Mouse (Mus musculus) regulatory T cell (primary cell): ENCODE data around the gene Igsf9b.

Source experiments
- in situ Hi-C: fragments of 300-600 bp; cut with MboI, MseI; formaldehyde crosslinking; loops from one replicate; pipeline ENCODE4 v1.15.1; 2025; ENCODE audit warnings: high pct_unique_total_duplicates

Igsf9b gene

DNA sequence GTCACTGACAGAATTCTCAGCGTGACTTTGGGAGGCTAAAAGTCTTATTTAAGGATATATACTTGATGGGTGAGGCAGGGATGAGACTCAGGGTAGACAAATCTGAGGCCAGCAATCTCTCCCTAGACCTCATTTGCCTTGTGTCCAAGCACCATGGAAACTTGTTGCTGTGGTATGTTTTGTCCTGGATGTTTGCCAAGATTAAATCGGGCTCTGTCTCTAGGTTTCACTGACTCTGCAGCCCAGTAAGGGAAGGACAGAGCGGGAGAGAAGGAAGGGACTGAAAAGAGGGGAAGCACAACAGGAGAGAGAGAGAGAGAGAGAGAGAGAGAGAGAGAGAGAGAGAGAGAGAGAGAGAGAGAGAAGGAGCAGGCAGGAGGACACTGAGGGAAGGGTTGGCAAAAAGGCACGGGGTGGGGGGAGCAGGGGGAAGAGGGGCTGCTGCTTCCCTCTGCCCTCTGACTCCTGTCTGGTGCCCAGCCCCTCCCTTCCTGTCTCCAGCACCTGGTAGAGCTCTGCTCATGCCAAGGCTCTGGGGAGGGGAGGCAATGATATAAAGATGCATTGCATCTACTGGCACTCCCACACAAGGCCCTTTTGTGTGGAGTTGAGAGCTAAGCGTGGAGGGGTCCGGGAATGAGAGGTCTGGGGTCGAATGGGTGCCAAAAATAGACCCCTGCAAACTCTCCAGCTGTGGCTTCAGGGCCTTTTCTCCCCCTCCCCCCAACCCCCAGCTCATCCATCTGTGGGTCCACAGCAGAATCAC, 9.3 kb upstream of the Igsf9b start:
- in situ Hi-C loops: no loop called here

DNA sequence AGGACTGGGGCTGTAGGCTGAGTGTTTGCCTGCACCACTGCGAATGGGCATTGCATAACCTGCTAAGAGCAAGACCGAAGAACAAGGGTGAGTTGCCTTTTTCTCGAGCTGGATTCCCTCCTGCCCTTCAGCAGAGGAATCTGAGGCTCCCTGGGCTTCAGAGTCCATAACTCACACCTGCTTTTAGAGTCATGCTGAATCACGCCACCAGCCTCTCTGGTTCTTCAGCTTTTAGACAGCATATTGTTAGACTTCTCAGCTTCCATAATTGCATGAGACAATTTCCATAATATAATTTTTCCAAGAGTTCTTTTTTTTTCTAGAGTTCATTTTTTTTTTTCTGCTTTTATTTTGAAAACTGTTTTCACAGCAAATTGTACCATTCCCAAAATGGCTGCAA, 4.6 kb upstream of the Igsf9b start:
- in situ Hi-C loops: no loop called here

GRCm38 (mm10) chr9:27299286-27300187, 533 bp downstream of the Igsf9b start:
- in situ Hi-C loops: no loop called here

GRCm38 (mm10) chr9:27300188-27300691, 1.2 kb downstream of the Igsf9b start:
- in situ Hi-C loops: no loop called here

- in situ Hi-C loops: no loop called here
Observed at GRCm38 (mm10) chr9:27300698-27301097, 1.7 kb downstream of the Igsf9b start.

DNA sequence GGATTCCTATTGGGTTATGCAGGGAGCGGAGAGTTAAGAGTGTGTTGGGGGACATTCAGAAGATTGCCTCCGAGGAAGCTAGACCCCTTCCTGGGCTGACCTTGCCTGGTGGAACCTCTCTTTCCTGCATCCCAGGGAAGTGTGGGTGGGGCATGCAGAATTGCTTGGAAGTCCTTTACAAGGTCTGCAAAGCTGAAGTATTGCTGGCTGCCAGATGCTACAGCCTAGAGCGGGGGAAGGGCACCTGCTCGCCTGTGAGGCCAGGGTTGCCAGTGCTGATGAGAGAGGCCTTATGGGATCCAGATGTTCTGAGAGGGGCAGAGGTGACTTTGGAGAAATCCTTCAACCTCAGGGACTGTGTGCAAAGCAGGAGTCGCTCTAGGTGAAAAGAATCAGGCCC, 2.5 kb downstream of the Igsf9b start:
- in situ Hi-C loops: no loop called here

GRCm38 (mm10) chr9:27302291-27302690, 3.3 kb downstream of the Igsf9b start:
- in situ Hi-C loops: no loop called here

GRCm38 (mm10) chr9:27303571-27304484, 4.8 kb downstream of the Igsf9b start:
- in situ Hi-C loops: no loop called here

GRCm38 (mm10) chr9:27304485-27305102, 5.6 kb downstream of the Igsf9b start:
- in situ Hi-C loops: no loop called here

- in situ Hi-C loops: no loop called here
Observed at GRCm38 (mm10) chr9:27305502-27305901, 6.5 kb downstream of the Igsf9b start.

DNA sequence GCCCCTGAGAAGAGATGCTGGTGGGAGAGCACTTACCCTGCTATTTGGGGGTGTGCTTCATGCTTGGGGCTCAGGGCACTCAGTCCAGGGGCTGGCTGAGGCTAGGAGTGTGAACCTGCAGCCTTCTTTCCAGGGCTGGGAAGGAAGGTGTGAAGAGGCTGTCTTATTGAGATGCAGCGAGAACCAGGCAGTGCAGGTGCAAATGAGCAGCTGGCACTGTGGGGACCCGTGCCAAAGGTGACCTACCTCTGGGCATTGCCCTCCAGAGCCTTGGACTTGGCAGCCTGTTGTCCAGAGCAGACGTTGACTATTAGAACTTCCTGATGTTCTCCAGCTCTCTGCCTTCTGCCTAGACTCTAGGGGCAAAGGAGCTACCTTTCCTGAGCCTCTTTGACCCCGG, 7.6 kb downstream of the Igsf9b start:
- in situ Hi-C loops: no loop called here

DNA sequence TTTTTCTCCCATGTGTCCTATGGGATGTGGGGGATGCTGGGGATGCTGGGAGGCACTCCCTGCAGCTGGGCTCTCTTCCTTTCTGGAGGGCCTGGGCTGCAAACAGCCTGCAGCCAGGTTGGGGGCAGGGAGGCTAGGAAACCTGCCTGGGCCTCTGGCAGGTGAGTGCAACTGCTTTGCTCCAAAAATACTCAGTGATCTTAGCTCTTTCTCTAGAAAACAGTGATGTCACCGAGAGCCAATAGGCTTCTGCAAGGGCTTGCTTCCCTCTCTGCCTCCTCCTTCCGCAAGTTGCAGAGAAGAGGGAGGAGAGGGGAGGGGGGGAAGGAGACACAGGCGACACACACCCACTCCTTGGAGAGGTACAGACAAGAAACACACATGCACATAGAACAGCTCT, 8.3 kb downstream of the Igsf9b start:
- in situ Hi-C loops: no loop called here

DNA sequence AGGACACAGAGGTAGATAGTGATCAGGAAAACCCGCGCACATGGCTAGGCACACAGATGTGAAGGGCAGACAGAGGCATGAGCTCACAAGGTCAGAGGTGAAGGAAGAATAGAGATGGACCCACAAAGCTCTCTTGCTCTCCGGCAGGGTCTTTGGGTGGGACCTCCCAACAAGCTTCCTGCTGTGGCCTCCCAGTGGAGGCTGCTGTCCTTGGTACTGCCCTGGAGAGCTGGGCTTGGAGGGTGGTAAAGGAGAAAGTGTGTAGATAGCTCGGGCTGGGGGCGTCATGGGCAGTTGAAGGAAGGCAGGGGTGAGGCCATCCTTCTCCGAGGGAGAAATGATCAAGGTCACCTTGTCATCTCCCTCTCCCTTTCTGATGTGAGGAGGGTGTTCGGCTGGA, 9.0 kb downstream of the Igsf9b start:
- in situ Hi-C loops: no loop called here

- in situ Hi-C loops: no loop called here
Observed at GRCm38 (mm10) chr9:27308561-27308960, 9.6 kb downstream of the Igsf9b start.

GRCm38 (mm10) chr9:27310005-27310404, 11.0 kb downstream of the Igsf9b start:
- in situ Hi-C loops: no loop called here

GRCm38 (mm10) chr9:27313427-27313826, 14.4 kb downstream of the Igsf9b start:
- in situ Hi-C loops: no loop called here

GRCm38 (mm10) chr9:27321267-27321666, 22.3 kb downstream of the Igsf9b start:
- in situ Hi-C loops: no loop called here

GRCm38 (mm10) chr9:27322277-27322676, 23.3 kb downstream of the Igsf9b start:
- in situ Hi-C loops: no loop called here

- in situ Hi-C loops: no loop called here
Observed at GRCm38 (mm10) chr9:27323412-27323811, 24.4 kb downstream of the Igsf9b start.

GRCm38 (mm10) chr9:27325920-27326319, 26.9 kb downstream of the Igsf9b start:
- in situ Hi-C loops: no loop called here

GRCm38 (mm10) chr9:27327558-27327957, 28.6 kb downstream of the Igsf9b start:
- in situ Hi-C loops: no loop called here
